Mouse (Mus musculus): Measurements from ENCODE around the gene Sarnp. TPM values are rescaled to one million over a fixed set of nuclear protein-coding genes. Genes with fewer than 3 reads are reported as not detected.

The Sarnp gene
- polyA plus RNA-seq, 1 experiment from 2014 or later = 143 TPM

GRCm38 (mm10) chr10:128866042-128866441 is 48.9 kb downstream of the Sarnp start:
- Histone ChIP-seq H3K4me2 (ENCODE audit: low read length) (no peak overlapping the region), H3K4me3 (ENCODE audit: low read depth, low read length) (no peak overlapping the region), H3K9ac (ENCODE audit: low read depth, low read length) (no peak overlapping the region), H3K27ac (ENCODE audit: low read length) (no peak overlapping the region), H3K4me1 (ENCODE audit: control insufficient read depth, insufficient read depth, low read length) (no peaks in the 10 kb centered on the region), H3K27me3 (ENCODE audit: control insufficient read depth, insufficient read depth, low read depth, low read length) (no peaks in the 10 kb centered on the region), H3K36me3 (ENCODE audit: control insufficient read depth, insufficient read depth, low read length) (0 out of 2 replicates have a peak, but pooled peaks cover 2% of the 10 kb centered on the region), H3K9me3 (replicated peaks; ENCODE audit: control insufficient read depth, low read length, poor library complexity, severe bottlenecking) (no peaks in the 10 kb centered on the region)
- ATAC-seq = no peak
- WGBS = 91% methylated on average over 3 of the region's 3 CpGs

DNA sequence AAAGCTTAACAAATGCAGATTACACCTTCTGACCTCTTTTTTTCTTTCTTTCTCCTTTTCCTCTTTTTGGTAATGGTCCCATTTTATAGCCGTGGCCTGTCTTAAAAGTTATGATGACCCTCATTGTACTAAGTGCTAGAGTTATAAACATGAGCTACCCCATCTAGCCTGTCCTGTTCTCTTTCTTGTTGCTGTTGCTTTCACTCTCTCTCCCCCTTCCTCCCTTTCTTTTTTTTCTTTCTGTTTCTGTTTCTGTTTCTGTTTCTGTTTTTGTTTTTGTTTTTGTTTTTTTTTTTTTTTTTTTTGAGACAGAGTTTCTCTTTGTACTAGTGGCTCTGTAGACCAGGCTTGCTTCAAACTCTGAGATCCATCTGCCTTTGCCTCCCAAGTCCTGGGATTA is 49.4 kb downstream of the Sarnp start:
- ATAC-seq = no peak
- WGBS = 89% methylated on average over 1 of the region's 1 CpGs
- no peaks in the 10 kb centered on the region for H3K4me1 ChIP-seq (ENCODE audit: control insufficient read depth, insufficient read depth, low read length)

GRCm38 (mm10) chr10:128870341-128870740 is 53.2 kb downstream of the Sarnp start:
- no peaks in the 10 kb centered on the region for H3K4me1 ChIP-seq (ENCODE audit: control insufficient read depth, insufficient read depth, low read length)
- H3K36me3 ChIP-seq (ENCODE audit: control insufficient read depth, insufficient read depth, low read length) = peaks cover 9% of the 10 kb centered on the region
- no peak overlapping the region for H3K4me3 ChIP-seq (ENCODE audit: low read depth, low read length)
- H3K4me2 ChIP-seq (ENCODE audit: low read length) = no peak overlapping the region
- H3K9me3 ChIP-seq (replicated peaks; ENCODE audit: control insufficient read depth, low read length, poor library complexity, severe bottlenecking) = no peaks in the 10 kb centered on the region
- ATAC-seq = no peak
- no peaks in the 10 kb centered on the region for H3K27me3 ChIP-seq (ENCODE audit: control insufficient read depth, insufficient read depth, low read depth, low read length)
- no peak overlapping the region for H3K9ac ChIP-seq (ENCODE audit: low read depth, low read length)
- 88% methylated on average over 3 of the region's 3 CpGs for WGBS
- no peak overlapping the region for H3K27ac ChIP-seq (ENCODE audit: low read length)

More for the DNA sequence above, 49.4 kb downstream of the Sarnp start:
- 0 out of 2 replicates have a peak, but pooled peaks cover 2% of the 10 kb centered on the region for H3K36me3 ChIP-seq (ENCODE audit: control insufficient read depth, insufficient read depth, low read length)
- no peak overlapping the region for H3K4me3 ChIP-seq (ENCODE audit: low read depth, low read length)
- H3K27me3 ChIP-seq (ENCODE audit: control insufficient read depth, insufficient read depth, low read depth, low read length) = no peaks in the 10 kb centered on the region
- no peaks in the 10 kb centered on the region for H3K9me3 ChIP-seq (replicated peaks; ENCODE audit: control insufficient read depth, low read length, poor library complexity, severe bottlenecking)
- no peak overlapping the region for H3K9ac ChIP-seq (ENCODE audit: low read depth, low read length)
- no peak overlapping the region for H3K27ac ChIP-seq (ENCODE audit: low read length)
- no peak overlapping the region for H3K4me2 ChIP-seq (ENCODE audit: low read length)

GRCm38 (mm10) chr10:128878291-128878690 is 61.2 kb downstream of the Sarnp start:
- Histone ChIP-seq H3K9me3 (replicated peaks; ENCODE audit: control insufficient read depth, low read length, poor library complexity, severe bottlenecking) (no peaks in the 10 kb centered on the region), H3K4me3 (ENCODE audit: low read depth, low read length) (no peak overlapping the region), H3K27me3 (ENCODE audit: control insufficient read depth, insufficient read depth, low read depth, low read length) (no peaks in the 10 kb centered on the region), H3K4me1 (ENCODE audit: control insufficient read depth, insufficient read depth, low read length) (no peaks in the 10 kb centered on the region), H3K4me2 (ENCODE audit: low read length) (no peak overlapping the region), H3K27ac (ENCODE audit: low read length) (no peak overlapping the region), H3K9ac (ENCODE audit: low read depth, low read length) (no peak overlapping the region), H3K36me3 (ENCODE audit: control insufficient read depth, insufficient read depth, low read length) (peaks cover 6% of the 10 kb centered on the region)
- no peak for ATAC-seq

GRCm38 (mm10) chr10:128878811-128879210 is 61.7 kb downstream of the Sarnp start:
- H3K27me3 ChIP-seq (ENCODE audit: control insufficient read depth, insufficient read depth, low read depth, low read length) = no peaks in the 10 kb centered on the region
- no peaks in the 10 kb centered on the region for H3K4me1 ChIP-seq (ENCODE audit: control insufficient read depth, insufficient read depth, low read length)
- peaks cover 6% of the 10 kb centered on the region for H3K36me3 ChIP-seq (ENCODE audit: control insufficient read depth, insufficient read depth, low read length)
- no peak overlapping the region for H3K4me2 ChIP-seq (ENCODE audit: low read length)
- no peaks in the 10 kb centered on the region for H3K9me3 ChIP-seq (replicated peaks; ENCODE audit: control insufficient read depth, low read length, poor library complexity, severe bottlenecking)
- H3K4me3 ChIP-seq (ENCODE audit: low read depth, low read length) = no peak overlapping the region
- ATAC-seq = no peak
- 93% methylated on average over 2 of the region's 2 CpGs for WGBS
- H3K27ac ChIP-seq (ENCODE audit: low read length) = no peak overlapping the region
- no peak overlapping the region for H3K9ac ChIP-seq (ENCODE audit: low read depth, low read length)

DNA sequence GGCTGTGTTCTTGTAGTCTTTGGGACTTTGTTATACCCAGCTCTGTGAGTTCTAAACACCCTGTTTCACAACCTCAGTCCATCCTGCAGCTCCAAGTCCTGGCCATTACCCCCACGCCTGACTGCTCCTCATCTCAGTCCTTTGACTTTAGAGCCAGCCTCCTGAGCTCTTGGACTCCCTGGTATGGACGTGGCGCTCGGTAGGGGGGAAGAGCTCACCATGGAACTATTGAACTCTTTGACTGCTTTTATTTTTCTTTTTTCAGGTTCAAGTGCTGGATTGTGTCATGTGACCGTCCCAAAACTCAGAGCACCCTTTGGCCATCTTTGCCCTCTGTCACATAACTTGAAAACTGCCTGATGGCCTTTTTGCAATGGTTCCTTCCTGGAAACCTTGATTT is 64.9 kb downstream of the Sarnp start:
- H3K4me2 ChIP-seq (ENCODE audit: low read length) = no peak overlapping the region
- no peaks in the 10 kb centered on the region for H3K9me3 ChIP-seq (replicated peaks; ENCODE audit: control insufficient read depth, low read length, poor library complexity, severe bottlenecking)
- WGBS = 73% methylated on average over 5 of the region's 5 CpGs
- H3K9ac ChIP-seq (ENCODE audit: low read depth, low read length) = no peak overlapping the region
- no peak overlapping the region for H3K27ac ChIP-seq (ENCODE audit: low read length)
- no peak for ATAC-seq
- H3K4me1 ChIP-seq (ENCODE audit: control insufficient read depth, insufficient read depth, low read length) = no peaks in the 10 kb centered on the region
- H3K27me3 ChIP-seq (ENCODE audit: control insufficient read depth, insufficient read depth, low read depth, low read length) = no peaks in the 10 kb centered on the region
- no peak overlapping the region for H3K4me3 ChIP-seq (ENCODE audit: low read depth, low read length)
- H3K36me3 ChIP-seq (ENCODE audit: control insufficient read depth, insufficient read depth, low read length) = peaks cover 12% of the 10 kb centered on the region

DNA sequence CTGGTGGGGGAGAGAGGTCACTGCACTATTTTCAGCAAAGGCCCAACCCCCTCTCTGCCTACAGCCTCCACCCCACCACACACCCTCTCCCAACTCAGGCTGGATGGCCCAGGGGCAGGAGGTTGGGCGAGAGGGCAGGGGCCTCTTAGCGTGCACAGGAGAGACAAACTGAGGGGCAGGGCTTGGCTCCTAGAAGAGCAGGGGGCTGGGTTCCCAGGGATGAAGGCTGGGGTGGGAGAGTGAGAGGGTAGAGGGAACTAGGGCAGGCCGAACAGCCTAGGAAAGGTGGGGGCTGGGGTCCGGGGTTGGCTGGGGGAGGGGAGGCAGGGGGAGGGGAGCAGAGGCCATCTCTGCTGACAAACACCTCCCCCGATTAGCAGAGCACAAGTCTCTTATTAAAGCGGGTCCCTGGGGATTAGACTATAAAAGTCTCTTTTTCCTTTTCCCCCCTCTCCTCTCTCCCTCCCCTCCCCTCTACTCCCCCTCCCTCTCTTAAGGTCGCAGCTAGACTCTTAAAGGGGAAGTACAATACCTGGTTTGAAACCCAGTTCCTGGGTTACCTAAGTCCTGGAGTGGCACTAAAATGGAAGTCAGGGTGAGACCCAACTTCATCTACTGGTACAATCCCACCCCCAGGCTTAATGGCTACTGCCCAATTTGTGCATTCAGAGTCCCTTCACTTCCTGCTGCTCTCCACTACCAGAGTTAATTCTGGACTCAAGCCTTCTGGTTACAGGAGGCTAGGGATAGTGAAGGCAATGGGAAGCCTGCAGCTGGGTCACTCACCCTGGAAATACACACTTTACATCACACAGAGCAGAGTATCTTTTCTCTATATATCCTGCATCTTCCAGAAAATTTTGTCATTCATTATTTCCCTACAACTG is 72.1 kb downstream of the Sarnp start:
- H3K4me3 ChIP-seq (ENCODE audit: low read depth, low read length) = peak overlapping the region; percentile 82
- H3K9ac ChIP-seq (ENCODE audit: low read depth, low read length) = peak overlapping the region; percentile 52
- peaks cover 8% of the 10 kb centered on the region; the same call in 1 of the 2 replicates for H3K36me3 ChIP-seq (ENCODE audit: control insufficient read depth, insufficient read depth, low read length)
- peak overlapping the region; percentile 38 for H3K27ac ChIP-seq (ENCODE audit: low read length)
- H3K27me3 ChIP-seq (ENCODE audit: control insufficient read depth, insufficient read depth, low read depth, low read length) = no peaks in the 10 kb centered on the region
- H3K9me3 ChIP-seq (replicated peaks; ENCODE audit: control insufficient read depth, low read length, poor library complexity, severe bottlenecking) = no peaks in the 10 kb centered on the region
- WGBS = 1% methylated on average over 7 of the region's 7 CpGs
- peak; percentile 26 for ATAC-seq
- H3K4me1 ChIP-seq (ENCODE audit: control insufficient read depth, insufficient read depth, low read length) = peaks cover 34% of the 10 kb centered on the region
- H3K4me2 ChIP-seq (ENCODE audit: low read length) = peak overlapping the region; percentile 92

- H3K4me3 ChIP-seq (ENCODE audit: low read depth, low read length) = peak overlapping the region; percentile 82
- ATAC-seq = no peak
- 0% methylated on average over 1 of the region's 2 CpGs for WGBS
- no peaks in the 10 kb centered on the region for H3K27me3 ChIP-seq (ENCODE audit: control insufficient read depth, insufficient read depth, low read depth, low read length)
- H3K9me3 ChIP-seq (replicated peaks; ENCODE audit: control insufficient read depth, low read length, poor library complexity, severe bottlenecking) = no peaks in the 10 kb centered on the region
- peak overlapping the region; percentile 92 for H3K4me2 ChIP-seq (ENCODE audit: low read length)
- peak overlapping the region; percentile 86; the same call in 1 of the 2 replicates for H3K9ac ChIP-seq (ENCODE audit: low read depth, low read length)
- 0 out of 2 replicates have a peak overlapping the region, but pooled peaks have one; percentile 47 for H3K27ac ChIP-seq (ENCODE audit: low read length)
- peaks cover 7% of the 10 kb centered on the region; the same call in 1 of the 2 replicates for H3K36me3 ChIP-seq (ENCODE audit: control insufficient read depth, insufficient read depth, low read length)
- H3K4me1 ChIP-seq (ENCODE audit: control insufficient read depth, insufficient read depth, low read length) = peaks cover 34% of the 10 kb centered on the region
These were observed 72.7 kb downstream of the Sarnp start for GRCm38 (mm10) chr10:128889846-128890245.
